Mouse (Mus musculus) liver, embryonic 14.5 days (tissue): ENCODE measurements at regions not wholly inside any gene's neighbourhood (a gene's known extent, or its start where the extent isn't known, plus 50 kb on each side); places are given as distances from the start of the nearest gene placed in this dataset.

Experiments
- ATAC-seq: fragments of 200-750 bp; cut with Nextera tagmentation; 2 replicates; pipeline ENCODE4 v1.8.0; 2017; ENCODE audit warnings: moderate number of reproducible peaks, mild to moderate bottlenecking, moderate library complexity; ENCODE audit not compliant: insufficient read depth
- DNase-seq, 3 experiments: peaks; one replicate each; pipeline ENCODE4 v3.0.0-alpha.2; 2012 to 2013; ENCODE audit warnings: low read depth in 3 of 3, low spot score in 3 of 3
- H3K27ac ChIP-seq: fragments of 300-500 bp; sonication (generic); 2 replicates; pipeline ENCODE4 v1.5.1; 2014; ENCODE audit warnings: moderate library complexity, mild to moderate bottlenecking, control low read depth, inconsistent platforms
- H3K27me3 ChIP-seq: fragments of 300-500 bp; sonication (generic); 2 replicates; pipeline ENCODE4 v1.6.1; 2014; ENCODE audit warnings: mild to moderate bottlenecking, low read length, moderate library complexity; ENCODE audit not compliant: control insufficient read depth, insufficient read depth
- H3K36me3 ChIP-seq: fragments of 300-500 bp; sonication (generic); replicated peaks from 2 replicates; pipeline ENCODE4 v1.6.1; 2014; ENCODE audit warnings: low read depth; ENCODE audit not compliant: control insufficient read depth, insufficient read depth
- H3K4me1 ChIP-seq, 2 experiments: fragments of 200-500 bp in 1 of 2; fragments of 300-500 bp in 1 of 2; sonication (generic) in 1 of 2; replicated peaks; 2 replicates each; pipeline ENCODE4 v1.6.1; 2012 to 2014; ENCODE audit warnings: antibody characterized with exemption in 1 of 2, inconsistent platforms in 1 of 2, low read length in 1 of 2; ENCODE audit not compliant: control insufficient read depth in 2 of 2, insufficient read depth in 2 of 2
- H3K4me2 ChIP-seq: fragments of 300-500 bp; sonication (generic); 2 replicates; pipeline ENCODE4 v1.6.1; 2014; ENCODE audit warnings: low read depth, mild to moderate bottlenecking, control low read depth, moderate library complexity
- H3K4me3 ChIP-seq, 2 experiments: fragments of 200-500 bp in 1 of 2; fragments of 300-500 bp in 1 of 2; sonication (generic) in 1 of 2; 2 replicates each; pipeline ENCODE4 v1.5.1; 2012 to 2014; ENCODE audit warnings: low read depth in 2 of 2, low read length in 2 of 2, mild to moderate bottlenecking in 2 of 2, control low read depth in 1 of 2, inconsistent platforms in 1 of 2, moderate library complexity in 1 of 2; ENCODE audit not compliant: insufficient read depth in 1 of 2
- H3K9ac ChIP-seq: fragments of 300-500 bp; sonication (generic); replicated peaks from 2 replicates; pipeline ENCODE4 v1.6.1; 2014; ENCODE audit warnings: mild to moderate bottlenecking, control low read depth, moderate library complexity
- H3K9me3 ChIP-seq: fragments of 300-500 bp; sonication (generic); 2 replicates; pipeline ENCODE4 v1.6.1; 2016; ENCODE audit warnings: low read length, mixed read lengths; ENCODE audit not compliant: control insufficient read depth
- CTCF ChIP-seq: IDR thresholded peaks from 2 replicates; pipeline ENCODE4 v1.5.1; 2016; ENCODE audit warnings: antibody characterized with exemption, low read depth, control low read depth
- EP300 ChIP-seq: IDR thresholded peaks from 2 replicates; pipeline ENCODE4 v1.6.1; 2016; ENCODE audit warnings: antibody characterized with exemption, low read depth
- WGBS: fragments of 180-500 bp; shearing (Covaris S2); extraction: QIAGEN DNeasy Blood & Tissue Kit; methylation state at CpG from one replicate; pipeline ENCODE4 v1.1.7; 2014; ENCODE audit not compliant: insufficient replicate concordance; 5-methylcytosine and 5-hydroxymethylcytosine counted together

DNA sequence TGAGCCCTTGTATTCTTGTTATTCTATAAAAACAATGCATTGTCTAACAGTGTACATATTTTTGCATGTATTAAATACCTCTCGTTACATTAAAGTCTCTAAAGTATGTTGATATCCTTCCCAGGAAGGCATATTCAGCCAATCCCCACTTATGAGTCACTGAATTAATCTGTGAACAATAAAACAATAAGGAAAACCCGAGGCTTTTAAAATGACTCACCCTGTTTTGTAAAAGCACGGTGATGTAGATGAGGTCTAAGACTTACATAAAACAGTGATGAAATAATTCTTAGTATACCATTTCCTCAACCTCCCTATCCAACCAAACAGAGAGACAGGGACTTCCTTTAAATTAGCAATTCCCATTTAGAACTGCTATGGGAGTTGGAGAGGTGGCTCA, 95.8 kb downstream of the Asb7 start:
- DNase-seq (no peak), ATAC-seq (no peak)
- 42% methylated on average over 3 of the region's 3 CpGs for WGBS
- H3K27me3 ChIP-seq: no peaks in the 10 kb centered on the region
- no peak overlapping the region for H3K4me2 ChIP-seq
- H3K36me3 ChIP-seq: no peaks in the 10 kb centered on the region
- H3K9me3 ChIP-seq: no peaks in the 10 kb centered on the region
- no peak overlapping the region for H3K4me3 ChIP-seq
- H3K27ac ChIP-seq: no peak overlapping the region
- TF ChIP-seq CTCF (no peak), EP300 (no peak)
- no peaks in the 10 kb centered on the region for H3K4me1 ChIP-seq
- H3K9ac ChIP-seq: no peak overlapping the region

GRCm38 (mm10) chr7:66591594-66592290, 97.7 kb downstream of the Asb7 start:
- no peak for TF ChIP-seq EP300
- no peak for TF ChIP-seq CTCF
- 26% methylated on average over 10 of the region's 10 CpGs for WGBS
- no peak for ATAC-seq

DNA sequence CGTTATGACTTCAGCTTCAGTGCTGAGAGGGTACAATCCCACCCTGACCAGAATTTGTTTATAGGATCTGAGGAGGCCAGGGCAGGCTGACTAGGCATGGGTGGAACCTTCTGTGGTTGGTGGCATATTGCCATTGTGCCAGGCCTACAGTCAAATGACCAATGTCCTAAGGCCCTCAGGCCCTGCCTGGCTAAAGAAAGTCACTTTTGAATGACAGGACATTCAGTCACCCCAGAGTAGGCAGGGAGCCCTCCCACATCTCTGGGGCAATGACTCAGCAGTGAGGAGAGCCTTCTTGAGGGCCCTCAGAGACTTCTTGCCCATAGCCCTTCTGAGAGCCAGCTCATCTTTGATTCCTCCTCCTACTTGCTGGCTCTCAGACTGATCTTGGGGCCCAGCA, 102.9 kb downstream of the Asb7 start:
- TF ChIP-seq EP300 (no peak), CTCF (no peak)
- no peak for DNase-seq
- 69% methylated on average over 1 of the region's 1 CpGs for WGBS
- no peak overlapping the region for H3K4me2 ChIP-seq
- H3K36me3 ChIP-seq: no peaks in the 10 kb centered on the region
- H3K27ac ChIP-seq: no peak overlapping the region
- H3K9me3 ChIP-seq: no peaks in the 10 kb centered on the region
- H3K27me3 ChIP-seq: no peaks in the 10 kb centered on the region
- no peak for ATAC-seq
- H3K9ac ChIP-seq: no peak overlapping the region
- no peak overlapping the region for H3K4me3 ChIP-seq
- no peaks in the 10 kb centered on the region for H3K4me1 ChIP-seq

More at GRCm38 (mm10) chr7:66591594-66592290, 97.7 kb downstream of the Asb7 start:
- Histone ChIP-seq H3K4me2 (no peak overlapping the region), H3K4me3 (no peak overlapping the region), H3K9ac (no peak overlapping the region), H3K27ac (no peak overlapping the region), H3K27me3 (no peaks in the 10 kb centered on the region), H3K36me3 (no peaks in the 10 kb centered on the region), H3K4me1 (no peaks in the 10 kb centered on the region), H3K9me3 (no peaks in the 10 kb centered on the region)
- no peak for DNase-seq

DNA sequence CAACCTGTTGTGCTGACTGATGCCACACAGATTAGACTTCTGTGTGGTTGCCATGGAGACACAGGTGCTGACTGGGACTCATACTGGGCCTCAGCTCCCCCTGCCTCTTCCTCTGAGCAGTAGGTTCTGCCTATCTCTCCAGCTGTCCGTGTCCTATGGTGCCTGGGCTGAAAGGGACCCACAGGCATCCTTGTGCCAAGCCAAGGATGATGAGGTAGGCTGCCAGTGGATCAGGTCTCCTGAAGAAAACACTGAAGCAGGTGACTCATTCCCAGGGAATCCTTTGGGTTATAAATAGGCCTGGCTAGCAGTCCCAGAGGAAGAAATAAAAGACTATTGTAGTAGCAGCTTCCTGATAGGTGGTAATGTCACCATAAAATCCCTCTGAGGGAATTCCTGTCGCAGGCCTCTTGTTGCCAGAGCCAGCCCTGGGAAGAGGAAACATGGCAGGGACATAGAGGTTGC, 108.7 kb downstream of the Asb7 start:
- H3K36me3 ChIP-seq: no peaks in the 10 kb centered on the region
- no peaks in the 10 kb centered on the region for H3K9me3 ChIP-seq
- WGBS: 26% methylated on average over 2 of the region's 2 CpGs
- no peak for DNase-seq
- no peak overlapping the region for H3K4me2 ChIP-seq
- no peak for ATAC-seq
- no peak overlapping the region for H3K9ac ChIP-seq
- H3K27ac ChIP-seq: no peak overlapping the region
- no peaks in the 10 kb centered on the region for H3K4me1 ChIP-seq
- no peaks in the 10 kb centered on the region for H3K27me3 ChIP-seq
- no peak overlapping the region for H3K4me3 ChIP-seq
- TF ChIP-seq CTCF (no peak), EP300 (no peak)

DNA sequence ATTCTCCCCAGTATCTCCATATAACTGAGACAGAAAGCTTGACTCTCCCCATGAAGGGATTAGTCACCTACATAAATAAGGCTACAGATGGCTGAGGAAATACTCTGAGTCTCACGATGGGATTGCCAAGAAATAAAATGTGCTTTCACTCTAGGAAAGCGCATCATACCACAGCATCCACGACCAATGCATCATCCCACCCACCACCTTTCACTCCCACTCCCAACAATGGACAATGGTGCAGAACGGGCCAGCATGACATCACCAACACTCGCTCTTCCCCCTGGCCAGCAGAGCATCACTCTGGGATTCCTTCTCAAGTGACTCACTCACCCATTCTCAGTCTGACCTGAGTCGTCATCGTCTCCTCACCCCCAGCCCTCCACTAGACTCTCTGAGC, 113.1 kb downstream of the Asb7 start:
- ATAC-seq: no peak
- no peaks in the 10 kb centered on the region for H3K9me3 ChIP-seq
- H3K9ac ChIP-seq: no peak overlapping the region
- H3K4me3 ChIP-seq: no peak overlapping the region
- no peaks in the 10 kb centered on the region for H3K4me1 ChIP-seq
- no peak overlapping the region for H3K27ac ChIP-seq
- WGBS: 53% methylated on average over 7 of the region's 7 CpGs
- H3K27me3 ChIP-seq: no peaks in the 10 kb centered on the region
- TF ChIP-seq EP300 (no peak), CTCF (no peak)
- no peak overlapping the region for H3K4me2 ChIP-seq
- no peak for DNase-seq
- no peaks in the 10 kb centered on the region for H3K36me3 ChIP-seq
